Mouse (Mus musculus) intestine, embryonic 15.5 days (tissue): ENCODE results near the gene Cuedc1. TPM values are rescaled to one million over a fixed set of nuclear protein-coding genes. Genes with fewer than 3 reads are reported as not detected.

ENCODE experiments used
- ATAC-seq: fragments of 200-750 bp; cut with Nextera tagmentation; 2 replicates; pipeline ENCODE4 v1.8.0; 2017; ENCODE audit warnings: moderate TSS enrichment, moderate library complexity
- H3K27ac ChIP-seq: fragments of 300-500 bp; sonication (generic); 2 replicates; pipeline ENCODE4 v1.5.1; 2015; ENCODE audit warnings: mild to moderate bottlenecking, inconsistent platforms
- H3K27me3 ChIP-seq: fragments of 300-500 bp; sonication (generic); replicated peaks from 2 replicates; pipeline ENCODE4 v1.6.1; 2015; ENCODE audit warnings: inconsistent platforms
- H3K36me3 ChIP-seq: fragments of 300-500 bp; sonication (generic); 2 replicates; pipeline ENCODE4 v1.6.1; 2015; ENCODE audit warnings: inconsistent platforms
- H3K4me1 ChIP-seq: fragments of 300-500 bp; sonication (generic); replicated peaks from 2 replicates; pipeline ENCODE4 v1.6.1; 2015; ENCODE audit warnings: inconsistent platforms
- H3K4me2 ChIP-seq: fragments of 300-500 bp; sonication (generic); replicated peaks from 2 replicates; pipeline ENCODE4 v1.6.1; 2015; ENCODE audit warnings: mild to moderate bottlenecking, inconsistent platforms
- H3K4me3 ChIP-seq: fragments of 300-500 bp; sonication (generic); replicated peaks from 2 replicates; pipeline ENCODE4 v1.5.1; 2015; ENCODE audit warnings: inconsistent platforms
- H3K9ac ChIP-seq: fragments of 300-500 bp; sonication (generic); 2 replicates; pipeline ENCODE4 v1.6.1; 2015; ENCODE audit warnings: inconsistent platforms
- H3K9me3 ChIP-seq: fragments of 300-500 bp; sonication (generic); 2 replicates; pipeline ENCODE4 v1.6.1; 2016; ENCODE audit warnings: inconsistent platforms
- WGBS: fragments of 180-500 bp; shearing (Covaris S2); methylation state at CpG from one replicate; pipeline ENCODE4 v1.1.7; 2015; 5-methylcytosine and 5-hydroxymethylcytosine counted together
- polyA plus RNA-seq: library from polyadenylated mRNA; unstranded; fragments of >200 nt; fragmentation: Nextera tagmentation; extraction: Ambion mirVana; gene quantifications from 2 replicates; pipeline ENCODE4 v1.2.1, GENCODE M21; 2015

Cuedc1 gene
- polyA plus RNA-seq, 1 experiment from 2014 or later, result 14.2 TPM

DNA sequence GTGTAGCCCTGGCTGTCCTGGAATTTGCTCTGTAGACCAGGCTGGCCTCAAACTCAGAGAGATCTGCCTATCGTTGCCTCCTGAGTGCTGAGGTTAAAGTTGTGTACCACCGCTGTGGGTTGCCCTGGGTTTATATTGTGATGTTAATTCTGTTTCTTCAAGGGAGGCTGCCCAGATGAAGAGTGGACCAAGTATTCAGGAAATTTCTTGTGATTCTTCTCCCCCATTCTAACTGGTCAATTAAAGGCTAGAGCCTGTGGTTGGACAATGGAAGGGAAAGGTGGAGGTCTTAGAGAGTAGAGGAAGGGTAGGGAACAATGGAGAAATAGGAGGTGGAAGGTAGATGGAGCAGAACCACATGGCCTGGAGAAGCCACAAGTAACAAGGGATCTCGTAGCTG, 72.7 kb downstream of the Cuedc1 start:
- H3K27ac ChIP-seq, result no peak overlapping the region
- H3K9ac ChIP-seq, result no peak overlapping the region
- no peaks in the 10 kb centered on the region for H3K9me3 ChIP-seq
- H3K4me2 ChIP-seq, result no peak overlapping the region
- ATAC-seq, result no peak
- H3K4me3 ChIP-seq, result no peak overlapping the region
- WGBS, result 81% methylated on average over 3 of the region's 3 CpGs
- H3K4me1 ChIP-seq, result peaks cover 32% of the 10 kb centered on the region
- peaks cover 5% of the 10 kb centered on the region for H3K27me3 ChIP-seq
- H3K36me3 ChIP-seq, result no peaks in the 10 kb centered on the region

DNA sequence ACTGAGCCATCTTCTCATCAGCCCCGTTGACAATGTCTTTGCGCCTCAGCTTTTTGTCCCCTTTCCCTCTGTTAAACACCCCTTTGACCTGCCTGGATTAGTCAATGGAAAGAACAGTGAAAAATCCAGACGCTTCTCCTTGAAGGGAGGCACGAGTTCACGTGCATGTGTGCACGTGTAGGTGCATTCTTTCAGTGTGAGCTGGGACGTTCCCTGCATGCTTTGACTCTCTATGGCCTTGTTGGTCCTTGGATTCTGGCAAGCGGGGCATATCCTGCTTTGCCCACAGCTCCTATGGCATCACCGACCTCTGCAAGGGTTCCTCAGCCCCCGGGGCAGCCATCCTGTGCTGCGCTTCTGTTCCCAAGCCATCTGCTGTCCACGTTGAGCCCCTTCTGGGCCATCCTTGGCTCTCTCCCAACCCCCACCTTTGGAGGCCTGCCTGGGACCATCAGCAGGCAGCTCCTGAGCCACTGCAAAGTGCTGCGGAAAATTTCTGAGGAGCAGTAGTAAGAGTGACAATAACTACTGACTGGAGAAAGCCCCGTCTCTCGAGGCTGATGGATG, 74.1 kb downstream of the Cuedc1 start:
- peaks cover 5% of the 10 kb centered on the region for H3K27me3 ChIP-seq
- 61% methylated on average over 15 of the region's 15 CpGs for WGBS
- H3K4me2 ChIP-seq, result no peak overlapping the region
- no peak for ATAC-seq
- H3K4me3 ChIP-seq, result no peak overlapping the region
- no peaks in the 10 kb centered on the region for H3K9me3 ChIP-seq
- H3K27ac ChIP-seq, result peak overlapping the region; percentile 88; the same call in 1 of the 2 replicates
- no peaks in the 10 kb centered on the region; the same call in 1 of the 2 replicates for H3K36me3 ChIP-seq
- peaks cover 29% of the 10 kb centered on the region for H3K4me1 ChIP-seq
- H3K9ac ChIP-seq, result no peak overlapping the region

DNA sequence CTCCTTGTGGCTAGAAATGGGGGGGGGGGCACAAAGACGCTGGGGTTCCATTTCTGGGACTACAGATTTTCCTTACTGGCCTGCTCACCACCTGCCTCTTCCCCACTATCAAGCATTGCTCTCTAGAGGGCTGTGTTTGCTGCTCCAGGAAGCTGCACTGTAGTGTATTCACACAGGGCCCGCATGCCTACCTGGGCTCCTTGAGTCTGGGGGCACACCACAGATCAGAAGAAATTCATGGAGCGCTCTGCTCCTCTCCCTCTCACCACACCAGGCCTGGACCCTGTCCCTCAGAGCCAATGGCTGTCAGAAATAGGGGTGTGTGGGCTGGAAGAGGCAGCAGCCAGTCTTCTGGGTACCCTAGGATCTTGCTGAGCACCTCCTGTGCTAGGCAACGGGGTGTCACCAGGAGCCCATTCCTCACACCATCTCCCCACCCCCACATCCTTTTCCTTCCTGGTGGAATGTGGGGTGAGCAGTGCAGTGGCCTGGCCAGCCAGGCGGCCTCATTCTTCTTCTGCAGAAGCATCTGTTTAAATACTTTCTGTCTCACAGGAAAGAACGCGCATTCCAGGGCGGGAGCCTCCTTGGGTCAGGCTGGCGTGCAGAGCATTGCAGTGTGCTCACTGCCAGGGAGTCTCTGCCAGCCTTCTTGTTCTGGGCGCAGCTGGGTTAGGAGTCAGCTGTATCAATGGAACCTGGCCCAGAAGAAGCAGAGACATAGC, 74.9 kb downstream of the Cuedc1 start:
- Histone ChIP-seq H3K9ac (no peak overlapping the region), H3K4me2 (peak overlapping the region; percentile 22; the same call in 1 of the 2 replicates)

DNA sequence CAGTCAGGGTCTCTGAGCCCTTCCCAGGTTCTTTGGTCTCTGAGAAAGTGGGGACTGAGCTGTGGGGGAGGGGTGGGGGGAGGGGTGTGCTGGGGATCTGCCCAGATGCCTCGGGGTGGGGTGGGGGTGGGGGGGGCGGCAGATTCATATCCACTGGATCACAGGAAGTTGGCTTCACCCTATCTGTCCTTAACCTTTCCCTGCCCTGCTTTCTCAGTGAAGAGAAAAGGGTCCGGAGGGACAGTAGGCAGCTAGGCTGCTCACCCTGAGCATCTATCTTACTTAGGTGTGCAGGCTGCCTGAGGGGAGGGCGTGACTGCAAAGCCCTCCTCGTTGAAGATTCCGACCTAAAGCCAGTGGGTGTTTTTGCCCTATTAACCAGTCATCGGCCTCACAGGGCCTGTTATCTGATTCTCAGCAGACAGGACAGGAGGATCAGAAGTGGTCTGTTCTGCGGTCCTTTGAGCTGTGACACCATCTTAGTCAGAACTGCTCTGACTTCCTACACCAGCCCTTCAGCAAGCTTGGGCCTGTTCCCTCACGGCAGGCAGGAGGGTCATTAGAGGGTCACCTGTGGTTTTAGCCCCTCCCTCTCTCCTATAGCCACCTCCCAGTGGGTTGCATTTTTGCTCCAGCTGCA, 75.6 kb downstream of the Cuedc1 start:
- peak; percentile 36 for ATAC-seq
- H3K4me2 ChIP-seq, result 0 out of 2 replicates have a peak overlapping the region, but pooled peaks have one; percentile 22

More for the DNA sequence above, 74.9 kb downstream of the Cuedc1 start:
- peak; percentile 78 for ATAC-seq
- 29% methylated on average over 10 of the region's 10 CpGs for WGBS
- Histone ChIP-seq H3K4me3 (no peak overlapping the region), H3K27me3 (peaks cover 5% of the 10 kb centered on the region), H3K9me3 (no peaks in the 10 kb centered on the region), H3K36me3 (no peaks in the 10 kb centered on the region; the same call in 1 of the 2 replicates), H3K4me1 (peaks cover 29% of the 10 kb centered on the region), H3K27ac (peak overlapping the region; percentile 88)

DNA sequence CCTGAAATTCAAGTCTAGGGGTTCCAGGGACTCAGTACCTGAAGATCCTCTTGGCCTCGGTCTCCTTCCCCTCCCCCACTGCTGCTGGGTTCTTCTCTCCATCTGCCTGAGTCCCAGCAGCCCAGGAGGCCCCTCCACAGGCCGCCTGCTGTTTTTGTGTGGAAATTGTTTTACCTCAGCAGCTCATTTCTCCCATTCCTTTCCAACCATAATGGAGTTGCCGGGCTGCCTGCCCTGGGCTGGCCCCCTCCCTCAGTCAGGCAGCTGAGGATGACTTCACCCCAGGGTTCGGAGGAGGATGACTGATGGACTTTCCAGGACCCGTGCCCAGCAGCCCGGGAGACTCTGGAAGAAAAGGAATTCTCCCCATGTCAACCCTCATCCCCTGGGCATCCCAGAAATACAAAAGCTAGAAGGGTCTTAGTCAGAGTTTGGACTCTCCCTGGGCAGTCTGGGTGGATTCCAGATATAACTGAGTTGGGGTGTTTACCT, 82.7 kb downstream of the Cuedc1 start:
- Histone ChIP-seq H3K27ac (peak overlapping the region; percentile 92), H3K27me3 (no peaks in the 10 kb centered on the region), H3K4me3 (no peak overlapping the region), H3K9ac (no peak overlapping the region), H3K4me2 (peak overlapping the region; percentile 12; the same call in 1 of the 2 replicates), H3K4me1 (peaks cover 26% of the 10 kb centered on the region), H3K36me3 (peaks cover 3% of the 10 kb centered on the region; the same call in 1 of the 2 replicates), H3K9me3 (no peaks in the 10 kb centered on the region)
- peak; percentile 40; the same call in 1 of the 2 replicates for ATAC-seq
- 34% methylated on average over 6 of the region's 6 CpGs for WGBS

More for the DNA sequence above, 75.6 kb downstream of the Cuedc1 start:
- Histone ChIP-seq H3K9me3 (no peaks in the 10 kb centered on the region), H3K4me1 (peaks cover 29% of the 10 kb centered on the region), H3K4me3 (no peak overlapping the region), H3K36me3 (no peaks in the 10 kb centered on the region; the same call in 1 of the 2 replicates), H3K27ac (peak overlapping the region; percentile 88), H3K27me3 (peaks cover 5% of the 10 kb centered on the region), H3K9ac (no peak overlapping the region)
- 14% methylated on average over 9 of the region's 9 CpGs for WGBS

DNA sequence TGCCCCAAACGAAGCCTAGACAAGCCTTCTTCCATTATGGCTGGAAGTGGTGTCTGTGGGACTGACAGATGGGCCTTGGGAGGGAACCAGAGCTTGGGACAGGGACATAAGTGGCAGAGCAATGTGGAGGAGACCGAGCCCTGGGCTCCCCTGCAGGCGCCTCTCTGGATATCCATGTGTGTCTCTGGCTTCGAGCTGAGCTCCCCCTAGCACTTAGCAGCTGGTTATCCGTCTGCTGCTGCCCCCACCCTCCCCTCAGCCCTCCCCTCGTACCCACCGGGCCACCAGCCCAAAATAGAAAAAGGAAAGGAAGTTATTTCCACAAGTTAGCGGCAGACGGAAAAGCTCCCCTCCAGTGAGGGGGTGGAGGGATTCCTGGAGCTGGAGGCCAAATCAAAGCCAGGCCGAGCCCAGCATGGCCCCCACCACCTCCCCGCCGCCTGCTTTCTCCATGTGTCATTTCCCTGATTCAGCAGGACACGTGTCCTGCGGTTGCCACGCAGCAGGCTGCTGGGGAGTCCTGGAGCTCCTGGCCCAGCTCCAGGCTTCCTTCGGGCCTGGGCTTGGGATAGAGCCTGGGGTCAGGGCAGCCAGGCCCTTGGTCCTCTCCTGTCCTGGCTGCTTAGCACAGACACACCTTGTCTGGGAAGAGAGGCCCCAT, 83.2 kb downstream of the Cuedc1 start:
- 20% methylated on average over 16 of the region's 16 CpGs for WGBS
- ATAC-seq, result peak; percentile 85
- peaks cover 27% of the 10 kb centered on the region for H3K4me1 ChIP-seq
- no peaks in the 10 kb centered on the region for H3K9me3 ChIP-seq
- H3K9ac ChIP-seq, result no peak overlapping the region
- no peak overlapping the region for H3K4me3 ChIP-seq
- H3K36me3 ChIP-seq, result peaks cover 3% of the 10 kb centered on the region; the same call in 1 of the 2 replicates
- H3K4me2 ChIP-seq, result peak overlapping the region; percentile 12; the same call in 1 of the 2 replicates
- H3K27ac ChIP-seq, result peak overlapping the region; percentile 92
- H3K27me3 ChIP-seq, result no peaks in the 10 kb centered on the region

DNA sequence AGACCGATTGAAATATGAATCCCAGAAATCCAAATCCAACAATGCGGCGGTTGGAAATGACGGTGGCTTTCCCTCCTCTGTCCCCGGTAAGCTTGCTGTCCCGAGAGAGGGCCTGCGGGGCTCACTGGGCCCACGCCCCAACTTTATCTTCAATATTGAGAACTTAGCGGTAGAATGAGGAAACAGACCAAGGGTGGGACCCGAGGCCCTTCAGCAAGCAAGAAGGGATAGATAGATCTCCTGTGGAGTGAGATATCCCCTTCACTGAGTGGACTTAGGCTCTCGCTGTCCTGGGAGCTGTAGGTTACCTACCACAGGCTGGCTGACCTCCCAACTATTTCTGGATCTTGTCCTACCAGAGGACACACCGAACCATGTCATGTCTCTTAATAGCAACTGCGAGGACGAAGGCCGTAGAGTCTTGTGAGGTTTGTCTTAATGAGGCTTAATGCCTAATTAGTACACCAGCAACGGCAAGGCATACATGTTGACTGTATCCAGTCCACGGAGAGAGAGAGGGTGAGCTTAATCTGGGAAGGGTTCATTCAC, 86.8 kb downstream of the Cuedc1 start:
- Histone ChIP-seq H3K4me2 (no peak overlapping the region), H3K27ac (no peak overlapping the region), H3K27me3 (no peaks in the 10 kb centered on the region), H3K4me1 (peaks cover 41% of the 10 kb centered on the region), H3K36me3 (0 out of 2 replicates have a peak, but pooled peaks cover 3% of the 10 kb centered on the region), H3K4me3 (no peak overlapping the region), H3K9me3 (no peaks in the 10 kb centered on the region), H3K9ac (no peak overlapping the region)
- ATAC-seq, result no peak
- 84% methylated on average over 17 of the region's 17 CpGs for WGBS

DNA sequence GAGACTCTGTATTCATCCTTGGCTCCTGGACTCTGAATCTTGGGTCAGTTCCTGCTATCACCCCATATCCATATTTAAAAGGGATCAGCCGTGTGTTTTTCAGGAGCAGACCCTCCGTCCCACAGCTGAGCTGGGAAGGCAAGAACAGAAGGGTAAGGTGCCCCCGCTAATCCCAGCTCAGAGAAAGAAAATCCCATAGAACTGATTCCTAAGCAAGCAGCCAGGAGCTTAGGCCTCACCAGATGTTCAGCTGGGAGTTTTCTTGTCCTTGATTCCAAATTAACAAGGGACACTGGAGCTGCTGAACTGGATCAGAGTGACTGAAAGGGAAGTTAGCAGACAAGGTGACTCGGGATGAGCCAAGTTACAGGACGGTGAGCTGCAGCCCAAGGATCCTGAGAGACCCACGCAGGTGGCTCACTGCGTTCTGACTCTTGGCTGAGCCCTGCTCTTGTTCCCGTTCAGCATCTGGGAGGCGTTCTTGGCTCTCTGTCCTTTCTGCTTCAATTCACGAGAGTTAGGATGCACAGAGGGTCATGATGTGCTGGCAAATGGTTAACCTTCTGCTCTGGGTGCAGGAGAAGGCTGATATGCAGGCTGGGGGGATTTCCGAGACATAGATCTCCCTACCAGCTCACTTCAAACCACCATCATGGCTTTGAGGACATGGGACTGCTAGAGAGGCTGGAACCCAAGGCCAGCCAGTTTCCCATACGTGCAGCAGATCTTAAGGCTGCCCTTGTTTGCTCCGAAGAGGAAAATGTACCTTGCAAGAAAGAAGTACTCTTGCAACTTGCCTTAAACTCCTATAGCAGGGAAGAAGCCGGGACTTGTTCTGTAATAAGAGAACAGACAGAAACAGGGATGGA, 88.5 kb downstream of the Cuedc1 start:
- H3K4me1 ChIP-seq, result peaks cover 26% of the 10 kb centered on the region

DNA sequence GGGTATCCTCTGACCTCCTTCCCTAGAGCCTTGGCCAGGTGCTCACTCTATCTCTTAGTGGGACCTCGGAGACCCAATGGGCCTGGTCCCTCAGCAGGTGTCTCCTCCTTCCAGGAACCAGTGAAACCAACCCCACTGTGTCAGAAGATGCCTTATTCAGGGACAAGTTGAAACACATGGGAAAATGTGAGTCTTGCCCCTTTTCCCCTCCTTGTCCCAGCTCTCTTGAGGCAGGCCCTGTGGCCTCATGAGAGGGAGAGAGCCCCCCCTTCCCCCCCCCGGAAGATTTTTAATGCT, 89.0 kb downstream of the Cuedc1 start:
- peaks cover 22% of the 10 kb centered on the region for H3K4me1 ChIP-seq
- no peak overlapping the region for H3K4me3 ChIP-seq
- WGBS, result 38% methylated on average over 2 of the region's 2 CpGs
- no peaks in the 10 kb centered on the region for H3K9me3 ChIP-seq
- H3K27ac ChIP-seq, result peak overlapping the region; percentile 79
- no peak overlapping the region for H3K9ac ChIP-seq
- no peak for ATAC-seq
- peaks cover 7% of the 10 kb centered on the region; the same call in 1 of the 2 replicates for H3K27me3 ChIP-seq
- H3K36me3 ChIP-seq, result 0 out of 2 replicates have a peak, but pooled peaks cover 3% of the 10 kb centered on the region
- peak overlapping the region; percentile 53; the same call in 1 of the 2 replicates for H3K4me2 ChIP-seq

More for the DNA sequence above, 88.5 kb downstream of the Cuedc1 start:
- no peak overlapping the region for H3K4me2 ChIP-seq
- H3K9me3 ChIP-seq, result no peaks in the 10 kb centered on the region
- no peak overlapping the region for H3K9ac ChIP-seq
- ATAC-seq, result no peak
- 0 out of 2 replicates have a peak, but pooled peaks cover 3% of the 10 kb centered on the region for H3K36me3 ChIP-seq
- H3K27me3 ChIP-seq, result 0 out of 2 replicates have a peak, but pooled peaks cover under 1% of the 10 kb centered on the region
- peak overlapping the region; percentile 79 for H3K27ac ChIP-seq
- H3K4me3 ChIP-seq, result no peak overlapping the region
- 79% methylated on average over 14 of the region's 14 CpGs for WGBS

DNA sequence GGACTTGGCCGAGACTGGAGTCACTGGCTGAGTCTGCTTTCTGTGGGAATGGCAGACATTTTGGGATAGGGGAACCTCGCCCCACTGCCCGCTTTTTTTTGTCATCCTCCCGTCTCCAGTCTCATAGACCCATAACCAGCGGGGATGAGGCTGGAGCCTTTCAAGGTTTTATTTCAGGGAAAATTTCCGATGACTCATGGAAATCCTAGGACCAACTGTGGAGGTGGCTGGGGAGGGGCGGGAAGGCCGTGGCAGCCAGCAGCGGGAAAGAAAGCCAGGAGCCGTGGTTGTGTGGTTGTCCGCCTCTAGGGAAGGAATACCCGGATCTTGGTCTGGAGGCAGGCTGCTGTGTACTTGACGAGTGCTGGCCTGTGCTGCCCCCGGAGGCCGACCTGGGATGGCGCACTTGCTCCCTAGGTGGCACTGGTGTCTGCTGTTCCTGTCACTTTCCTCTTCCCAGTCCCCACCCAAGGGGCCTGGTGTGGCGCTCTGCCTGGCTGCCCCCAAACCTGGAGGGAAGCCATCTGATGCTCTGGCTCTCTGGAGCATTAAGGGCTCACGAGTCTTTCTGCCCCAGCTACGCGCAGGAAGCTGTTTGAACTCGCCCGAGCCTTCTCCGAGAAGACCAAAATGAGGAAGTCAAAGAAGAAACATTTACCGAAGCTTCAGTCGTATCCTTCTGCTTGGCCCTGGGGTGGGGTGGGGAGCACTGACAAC, 89.7 kb downstream of the Cuedc1 start:
- H3K9me3 ChIP-seq, result no peaks in the 10 kb centered on the region
- H3K27me3 ChIP-seq, result peaks cover 13% of the 10 kb centered on the region; the same call in 1 of the 2 replicates
- peak overlapping the region; percentile 53 for H3K4me2 ChIP-seq
- peak; percentile 96 for ATAC-seq
- H3K4me3 ChIP-seq, result peak overlapping the region; percentile 12; the same call in 1 of the 2 replicates
- H3K27ac ChIP-seq, result peak overlapping the region; percentile 79
- peaks cover 25% of the 10 kb centered on the region for H3K4me1 ChIP-seq
- WGBS, result 11% methylated on average over 25 of the region's 25 CpGs
- H3K36me3 ChIP-seq, result 0 out of 2 replicates have a peak, but pooled peaks cover 3% of the 10 kb centered on the region
- peak overlapping the region; percentile 21; the same call in 1 of the 2 replicates for H3K9ac ChIP-seq
